Mouse (Mus musculus) induced T-regulatory cell, adult 2 months (primary cell): ENCODE data around the gene Aes.
A peak's percentile ranks its signal among the peaks of the same experiment; 100 is the strongest.

Source experiments
- DNase-seq: peaks from one replicate; pipeline ENCODE4 v3.0.0-alpha.2; 2012; ENCODE audit warnings: low read depth

Gene Aes

DNA sequence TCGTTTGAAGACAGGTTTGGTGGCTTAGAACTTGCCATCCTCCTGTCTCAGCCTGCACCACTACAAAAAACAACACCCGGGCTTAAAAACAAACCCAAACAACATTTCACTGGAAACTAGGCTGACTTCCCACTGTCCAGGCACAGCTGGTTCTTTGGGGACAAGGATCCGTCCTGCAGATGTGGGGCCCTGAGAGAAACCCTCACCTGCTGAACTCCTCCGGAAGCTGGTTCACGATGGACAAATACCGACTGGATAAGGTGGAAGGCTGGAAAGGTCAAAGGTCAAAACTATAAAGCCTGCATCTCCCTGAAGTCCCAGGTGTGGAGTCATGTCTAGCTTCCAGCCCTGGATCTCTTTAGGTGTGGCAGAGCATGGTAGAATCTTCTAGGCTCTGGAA, 39.6 kb downstream of the Aes start:
- DNase-seq, result no peak

DNA sequence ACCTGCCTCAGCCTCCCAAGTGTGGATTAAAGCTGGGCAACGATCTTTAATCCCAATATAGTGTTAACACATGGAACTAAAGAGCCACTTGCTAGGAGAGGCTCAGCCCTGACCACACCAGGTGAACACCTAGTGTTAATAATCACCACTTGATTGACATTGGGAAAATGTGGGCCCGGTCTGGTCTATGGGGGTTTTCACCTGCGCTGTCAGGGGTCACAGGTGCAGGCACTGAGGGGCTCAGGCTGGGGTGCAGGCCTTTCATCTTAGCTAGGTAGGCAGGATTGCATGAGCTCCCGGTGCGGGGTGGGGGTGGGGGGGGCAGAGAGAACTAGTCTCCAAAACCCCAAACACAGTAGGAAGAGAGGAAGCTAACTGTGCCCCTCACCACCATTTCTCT, 40.3 kb downstream of the Aes start:
- DNase-seq, result no peak

DNA sequence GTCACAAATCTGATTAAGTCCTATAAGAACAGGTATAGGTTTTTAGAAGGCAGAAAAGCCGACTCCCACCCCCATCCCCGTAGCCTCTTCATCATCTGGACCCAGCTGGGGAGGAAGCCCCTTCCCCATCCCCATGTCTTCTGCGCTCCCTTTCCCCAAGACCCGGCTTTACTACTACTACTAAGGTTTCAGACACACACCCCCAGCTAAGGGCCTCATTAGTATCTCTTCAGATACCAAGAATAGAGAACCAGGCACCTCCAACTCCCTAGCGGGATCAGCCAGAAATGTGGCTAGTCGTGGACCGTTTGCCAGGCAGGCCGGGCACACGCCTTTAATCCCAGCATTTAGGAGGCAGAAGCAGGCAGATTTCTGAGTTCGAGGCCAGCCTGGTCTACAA, 40.8 kb downstream of the Aes start:
- no peak for DNase-seq

GRCm38 (mm10) chr10:81600738-81601203, 41.5 kb downstream of the Aes start, which contains the start of gene Tle6:
Gene Tle6, minus strand, starts transcription at chr10:81601073.
- DNase-seq, result peak; percentile 94

DNA sequence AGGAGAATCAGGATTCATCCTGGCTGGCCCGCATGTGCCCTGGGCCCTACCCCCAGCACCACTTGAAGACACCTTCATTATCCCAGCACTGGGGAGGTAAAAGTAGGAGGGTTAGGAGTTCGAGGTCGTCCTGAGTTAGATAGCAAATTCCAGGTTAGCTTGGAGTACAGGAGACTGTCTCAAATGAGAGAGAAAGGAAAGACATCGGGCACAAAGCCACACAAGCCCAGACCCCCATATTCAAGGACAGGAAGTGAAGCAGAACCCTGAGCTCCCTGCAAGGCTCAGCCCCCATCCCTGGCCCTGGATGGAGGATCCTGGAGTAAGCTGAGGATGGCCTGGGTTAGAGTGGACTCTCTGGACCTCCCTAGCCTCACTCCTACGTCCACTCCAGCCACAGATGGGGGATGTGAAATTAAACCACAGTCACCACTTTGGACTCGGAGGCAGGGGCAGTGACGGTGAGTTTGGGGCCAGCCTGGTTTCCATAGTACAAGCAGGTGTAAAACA, 42.2 kb downstream of the Aes start:
- no peak for DNase-seq

- DNase-seq, result peak; percentile 88
Observed at GRCm38 (mm10) chr10:81602741-81603151, 43.5 kb downstream of the Aes start.

- no peak for DNase-seq
Observed at GRCm38 (mm10) chr10:81604019-81604967, 45.0 kb downstream of the Aes start.

DNA sequence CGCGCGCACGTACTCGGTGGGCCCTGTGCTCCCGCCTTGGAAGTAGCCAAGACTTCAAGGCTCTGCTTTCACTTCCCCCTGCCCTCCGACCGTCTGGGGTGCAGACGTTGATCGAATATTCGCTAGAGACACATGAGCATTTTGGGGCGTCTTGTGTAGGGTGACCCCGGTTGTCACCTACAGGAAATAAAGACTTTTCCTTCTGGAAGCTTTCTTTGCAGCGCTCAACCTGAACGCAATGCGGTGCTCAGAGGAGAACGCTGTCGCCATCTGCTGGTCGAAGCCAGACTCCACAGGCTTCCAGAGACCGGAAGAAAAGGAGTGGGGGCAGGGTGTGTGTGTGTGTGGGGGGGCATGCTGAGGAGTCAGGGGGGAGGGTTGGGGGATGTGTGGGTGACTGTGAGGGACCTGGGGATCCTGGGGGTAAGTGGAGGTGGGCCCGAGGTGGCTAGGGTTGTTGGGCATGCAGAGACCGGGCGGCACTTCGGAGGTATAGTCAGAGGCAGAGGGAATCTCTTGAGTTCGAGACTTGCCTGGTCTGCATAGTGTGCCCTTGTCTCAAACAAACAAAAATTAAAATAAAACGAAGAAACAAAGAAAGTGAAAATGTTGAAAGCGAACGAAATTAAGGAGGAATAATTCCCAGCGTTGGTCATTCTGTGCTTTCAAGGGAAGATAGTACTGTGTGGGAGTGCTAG, 45.8 kb downstream of the Aes start:
- DNase-seq, result peak; percentile 95

DNA sequence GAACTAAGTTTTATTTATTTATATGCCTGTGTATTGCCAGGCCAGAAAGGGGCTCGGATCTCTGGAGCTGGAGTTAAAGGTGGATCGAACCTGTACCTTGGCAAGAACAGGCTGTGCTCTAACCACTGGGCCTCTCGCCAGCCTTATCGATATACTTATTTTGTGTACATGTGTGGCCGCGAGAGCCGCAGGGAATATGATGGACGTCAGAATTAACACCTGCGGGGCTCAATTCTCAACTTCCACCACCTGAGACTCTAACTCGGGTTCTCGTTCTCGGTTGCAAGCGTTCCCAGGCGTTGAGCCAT, 46.3 kb downstream of the Aes start:
- DNase-seq, result no peak

DNA sequence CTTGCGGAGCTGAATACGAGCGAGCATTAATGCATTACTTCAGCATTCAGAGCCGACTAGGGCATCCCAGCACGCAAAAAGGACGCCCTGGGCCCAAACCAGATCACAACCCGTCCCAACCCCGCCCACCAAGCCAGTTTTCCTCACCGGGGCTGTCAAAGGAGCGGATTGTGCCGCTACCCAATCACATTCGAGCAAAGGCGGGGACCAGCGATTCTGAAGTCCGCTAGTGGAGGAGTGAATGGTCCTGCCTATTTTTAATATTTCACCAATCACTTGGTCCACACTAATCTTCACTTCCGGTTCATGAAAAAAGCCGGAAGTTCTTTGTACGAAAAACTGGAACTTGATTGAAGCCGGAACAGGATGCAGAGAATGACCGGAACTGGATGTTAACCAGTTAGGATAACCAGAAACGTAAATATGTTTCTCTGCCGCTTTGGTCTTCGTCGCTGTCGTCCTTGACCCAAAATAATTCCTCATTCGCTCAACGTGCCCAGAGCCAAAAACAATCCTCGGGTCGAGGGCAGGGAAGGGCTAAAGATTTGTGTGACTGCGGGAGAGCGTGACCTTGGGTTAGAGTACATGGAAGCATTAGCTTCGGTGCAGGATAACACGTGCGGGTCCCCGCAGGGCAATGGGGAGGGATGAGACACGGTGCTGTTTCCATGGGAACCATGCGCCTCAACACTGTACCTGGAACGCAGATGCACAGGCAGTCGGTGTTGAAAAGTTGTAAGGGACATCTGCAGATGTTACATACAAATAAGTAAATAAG, 46.9 kb downstream of the Aes start, which contains the start of gene BC025920:
Gene BC025920, plus strand, starts transcription at position 297 of the 778 bp plus-strand sequence.
- peak; percentile 97 for DNase-seq

- no peak for DNase-seq
Observed at GRCm38 (mm10) chr10:81608308-81608707, 49.0 kb downstream of the Aes start.

- DNase-seq, result peak; percentile 27
Observed at GRCm38 (mm10) chr10:81612779-81613178, 53.5 kb downstream of the Aes start.

GRCm38 (mm10) chr10:81615486-81615885, 56.2 kb downstream of the Aes start:
- no peak for DNase-seq
